Mouse (Mus musculus) adrenal gland (tissue): Measurements from ENCODE around the gene Gm49711.
"Not testable (repeated sequence)": the region's sequence is repeated elsewhere in the genome, so short reads cannot be mapped to it uniquely, and the experiment has no call there.

Experiments used
- intact Hi-C: fragments of 180-260 bp; cut with DNase I; formaldehyde crosslinking; loops from one replicate; pipeline ENCODE4 v1.15.1; 2025

Gene Gm49711

GRCm38 (mm10) chr16:92061586-92061985 is 3.5 kb downstream of the Gm49711 start:
- intact Hi-C loops = no loop called here

GRCm38 (mm10) chr16:92062832-92063231 is 4.7 kb downstream of the Gm49711 start:
- intact Hi-C loops = no loop called here

GRCm38 (mm10) chr16:92064801-92065200 is 6.7 kb downstream of the Gm49711 start:
- intact Hi-C loops = no loop called here

- intact Hi-C loops = no loop called here
Observed at GRCm38 (mm10) chr16:92070338-92070737, 12.2 kb downstream of the Gm49711 start.

- intact Hi-C loops = no loop called here
Observed at GRCm38 (mm10) chr16:92076797-92077196, 18.7 kb downstream of the Gm49711 start.

GRCm38 (mm10) chr16:92083771-92084453 is 25.8 kb downstream of the Gm49711 start:
- intact Hi-C loops = no loop called here

- intact Hi-C loops = no loop called here
Observed at GRCm38 (mm10) chr16:92089225-92089624, 31.1 kb downstream of the Gm49711 start.

- intact Hi-C loops = no loop called here
Observed at GRCm38 (mm10) chr16:92091876-92092275, 33.8 kb downstream of the Gm49711 start.

- intact Hi-C loops = no loop called here
Observed at GRCm38 (mm10) chr16:92098351-92099051, 40.4 kb downstream of the Gm49711 start.

- intact Hi-C loops = no loop called here
Observed at GRCm38 (mm10) chr16:92099598-92099997, 41.5 kb downstream of the Gm49711 start.

- intact Hi-C loops = no loop called here
Observed at GRCm38 (mm10) chr16:92100111-92100510, 42.0 kb downstream of the Gm49711 start.

GRCm38 (mm10) chr16:92102115-92102514 is 44.0 kb downstream of the Gm49711 start:
- intact Hi-C loops = no loop called here

GRCm38 (mm10) chr16:92102931-92103330 is 44.8 kb downstream of the Gm49711 start:
- intact Hi-C loops = not testable (repeated sequence)

- intact Hi-C loops = no loop called here
Observed at GRCm38 (mm10) chr16:92103572-92104331, 45.6 kb downstream of the Gm49711 start.

- intact Hi-C loops = no loop called here
Observed at GRCm38 (mm10) chr16:92104332-92104590, 46.1 kb downstream of the Gm49711 start.

- intact Hi-C loops = no loop called here
Observed at GRCm38 (mm10) chr16:92104951-92105350, 46.8 kb downstream of the Gm49711 start.

GRCm38 (mm10) chr16:92105631-92106030 is 47.5 kb downstream of the Gm49711 start:
- intact Hi-C loops = no loop called here

GRCm38 (mm10) chr16:92107346-92107745 is 49.2 kb downstream of the Gm49711 start:
- intact Hi-C loops = no loop called here

- intact Hi-C loops = no loop called here
Observed at GRCm38 (mm10) chr16:92114706-92115241, 56.7 kb downstream of the Gm49711 start.

- intact Hi-C loops = no loop called here
Observed at GRCm38 (mm10) chr16:92115611-92116421, 57.7 kb downstream of the Gm49711 start.
